Mouse (Mus musculus): ENCODE results near the gene Blvra. TPM values are rescaled to one million over a fixed set of nuclear protein-coding genes. Genes with fewer than 3 reads are reported as not detected.
"Not testable (repeated sequence)": the region's sequence is repeated elsewhere in the genome, so short reads cannot be mapped to it uniquely, and the experiment has no call there.

Blvra gene
- 18.1 and 18.9 TPM in 2 replicates for polyA plus RNA-seq (2016; fragmentation: Nextera tagmentation; extraction: Ambion mirVana)

DNA sequence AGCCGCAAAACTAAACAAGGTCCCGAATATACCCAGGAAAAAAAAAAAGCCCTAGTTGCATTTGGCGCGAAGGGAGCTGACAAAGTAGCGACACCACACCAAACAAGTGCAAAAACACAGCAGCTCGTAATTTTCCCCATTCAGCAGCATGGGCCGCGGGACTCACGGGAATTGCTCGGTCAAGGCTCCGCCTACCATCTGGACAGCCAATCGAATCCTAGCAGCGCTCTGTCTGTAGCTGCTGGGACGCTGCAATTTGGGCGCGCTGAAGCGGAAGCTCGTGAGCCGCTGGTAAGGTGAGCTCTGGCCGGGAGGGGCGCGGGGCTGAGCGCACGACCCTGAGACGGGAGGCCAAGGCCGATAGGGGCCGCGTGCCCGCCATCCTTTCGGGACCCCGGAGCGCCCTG lies at the start of gene Blvra:
TSS of gene Blvra (plus strand) at position 231 of the 407 bp plus-strand sequence.
- peak within 1 kb of the TSS; percentile 65 for H3K9ac ChIP-seq
- WGBS, result under 1% methylated on average over 32 of the region's 32 CpGs
- H3K9me3 ChIP-seq, result no peaks in the 10 kb centered on the region
- H3K27me3 ChIP-seq, result no peaks in the 10 kb centered on the region
- peak within 1 kb of the TSS; percentile 64 for H3K4me3 ChIP-seq (replicated peaks)
- peaks cover 13% of the 10 kb centered on the region for H3K4me1 ChIP-seq
- peak within 1 kb of the TSS; percentile 70 for H3K4me2 ChIP-seq
- peak within 1 kb of the TSS; percentile 50; the same call in 1 of the 2 replicates for H3K27ac ChIP-seq
- ATAC-seq (ENCODE audit: low FRiP score), result peak; percentile 99
- H3K36me3 ChIP-seq (replicated peaks), result peaks cover 7% of the 10 kb centered on the region; the same call in 1 of the 2 replicates

DNA sequence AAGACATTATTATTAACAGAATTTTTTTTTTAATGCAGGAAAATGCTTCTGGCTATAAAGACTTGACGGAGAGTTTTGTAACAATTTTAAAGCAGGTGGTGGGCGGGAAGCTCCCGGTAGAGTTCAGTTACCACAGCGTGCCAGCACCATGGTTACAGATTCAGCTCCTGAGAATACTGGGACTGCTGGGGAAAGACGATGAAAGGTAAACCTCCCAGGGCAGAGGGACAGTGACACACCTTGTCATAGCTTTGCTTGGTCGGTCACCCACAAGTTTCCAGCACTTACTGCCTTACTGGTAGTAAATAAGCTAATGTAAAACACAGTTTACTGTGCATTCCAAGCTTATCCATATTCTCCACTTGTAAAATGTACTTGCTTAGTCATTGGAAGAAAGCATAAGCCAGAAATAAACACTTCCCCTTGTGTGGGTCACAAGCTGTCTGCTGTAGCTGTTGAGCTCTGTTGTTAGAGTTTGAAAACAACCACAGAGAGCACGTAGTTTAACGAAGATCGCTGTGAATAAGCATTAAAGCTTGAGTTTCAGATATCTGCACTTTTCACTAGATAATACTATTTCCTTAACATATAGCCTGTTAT lies 35.4 kb upstream of the Blvra start:
- H3K4me1 ChIP-seq, result no peaks in the 10 kb centered on the region
- ATAC-seq (ENCODE audit: low FRiP score), result no peak
- H3K9ac ChIP-seq, result no peak overlapping the region
- 95% methylated on average over 9 of the region's 9 CpGs for WGBS
- H3K9me3 ChIP-seq, result no peaks in the 10 kb centered on the region
- H3K36me3 ChIP-seq (replicated peaks), result peaks cover 51% of the 10 kb centered on the region
- H3K27me3 ChIP-seq, result no peaks in the 10 kb centered on the region
- no peak overlapping the region for H3K4me2 ChIP-seq
- H3K4me3 ChIP-seq (replicated peaks), result no peak overlapping the region
- H3K27ac ChIP-seq, result no peak overlapping the region

DNA sequence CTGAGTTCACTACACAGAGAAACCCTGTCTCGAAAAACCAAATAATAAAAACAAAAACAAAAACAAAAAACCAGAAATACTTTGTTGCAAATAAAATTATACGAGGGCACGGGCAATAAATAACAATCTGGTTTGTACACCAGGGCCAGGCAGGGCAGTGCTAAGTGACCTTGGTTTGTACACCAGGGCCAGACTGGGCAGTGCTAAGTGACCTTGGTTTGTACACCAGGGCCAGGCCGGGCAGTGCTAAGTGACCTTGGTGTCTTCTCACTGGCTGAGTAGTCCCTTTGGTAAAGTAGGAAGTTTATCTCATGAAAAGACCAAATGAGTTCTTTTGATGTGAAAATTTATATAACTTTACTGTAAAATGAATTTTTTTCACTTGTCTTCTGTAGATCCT lies 33.2 kb upstream of the Blvra start:
- Histone ChIP-seq H3K4me1 (no peaks in the 10 kb centered on the region), H3K9ac (no peak overlapping the region), H3K27ac (no peak overlapping the region), H3K4me3 (replicated peaks) (no peak overlapping the region), H3K36me3 (replicated peaks) (peaks cover 41% of the 10 kb centered on the region), H3K4me2 (no peak overlapping the region), H3K27me3 (no peaks in the 10 kb centered on the region), H3K9me3 (no peaks in the 10 kb centered on the region)
- 92% methylated on average over 4 of the region's 4 CpGs for WGBS
- no peak for ATAC-seq (ENCODE audit: low FRiP score)

DNA sequence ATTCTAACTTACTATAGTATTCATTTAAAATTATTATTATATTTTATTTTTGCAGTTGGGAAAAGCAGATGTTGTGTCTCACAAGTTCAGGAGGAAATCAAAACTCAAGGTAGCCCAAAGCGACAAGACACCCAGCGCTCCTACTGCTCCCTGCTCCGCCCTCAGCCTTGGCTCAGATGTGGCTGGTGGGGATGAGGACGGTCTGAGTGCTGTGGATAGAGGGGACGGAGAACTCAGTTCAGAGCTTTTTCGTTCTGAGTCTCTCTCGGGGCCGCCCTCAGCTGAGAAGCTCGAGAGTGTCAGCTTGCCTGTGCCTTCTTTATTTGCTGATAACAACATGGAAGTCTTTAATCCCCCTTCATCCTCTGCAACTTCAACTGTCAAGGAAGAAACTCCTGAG lies 9.0 kb upstream of the Blvra start:
- no peak overlapping the region for H3K27ac ChIP-seq
- peaks cover 41% of the 10 kb centered on the region for H3K36me3 ChIP-seq (replicated peaks)
- H3K9me3 ChIP-seq, result no peaks in the 10 kb centered on the region
- no peaks in the 10 kb centered on the region for H3K27me3 ChIP-seq
- ATAC-seq (ENCODE audit: low FRiP score), result no peak
- no peak overlapping the region for H3K4me3 ChIP-seq (replicated peaks)
- no peak overlapping the region for H3K9ac ChIP-seq
- WGBS, result 93% methylated on average over 9 of the region's 9 CpGs
- no peaks in the 10 kb centered on the region for H3K4me1 ChIP-seq
- no peak overlapping the region for H3K4me2 ChIP-seq

DNA sequence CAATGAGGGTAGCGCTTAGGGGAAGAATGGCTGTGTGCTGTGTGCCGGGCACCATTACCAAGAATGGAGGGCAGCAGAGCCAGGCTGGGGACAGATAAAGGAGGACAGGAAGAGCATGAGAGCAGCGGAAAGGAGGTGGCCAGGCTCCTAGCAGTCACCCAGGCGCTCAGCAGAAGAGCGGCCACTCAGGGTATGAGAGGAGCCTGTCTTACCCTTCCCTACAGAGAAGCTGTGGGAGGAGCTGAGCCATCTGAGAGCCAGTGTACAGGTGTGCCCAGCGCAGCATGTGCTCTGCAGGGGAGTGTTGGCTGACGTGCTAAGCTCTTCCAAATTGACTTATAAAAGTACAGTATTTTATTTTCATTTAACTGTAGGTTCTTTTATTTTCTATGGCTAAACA lies 1.7 kb upstream of the Blvra start:
- Histone ChIP-seq H3K4me1 (peaks cover 13% of the 10 kb centered on the region), H3K9ac (no peak overlapping the region), H3K4me3 (replicated peaks) (no peak overlapping the region), H3K4me2 (no peak overlapping the region), H3K27me3 (no peaks in the 10 kb centered on the region), H3K9me3 (no peaks in the 10 kb centered on the region), H3K36me3 (replicated peaks) (peaks cover 7% of the 10 kb centered on the region; the same call in 1 of the 2 replicates), H3K27ac (no peak overlapping the region)
- 77% methylated on average over 7 of the region's 7 CpGs for WGBS
- no peak for ATAC-seq (ENCODE audit: low FRiP score)

DNA sequence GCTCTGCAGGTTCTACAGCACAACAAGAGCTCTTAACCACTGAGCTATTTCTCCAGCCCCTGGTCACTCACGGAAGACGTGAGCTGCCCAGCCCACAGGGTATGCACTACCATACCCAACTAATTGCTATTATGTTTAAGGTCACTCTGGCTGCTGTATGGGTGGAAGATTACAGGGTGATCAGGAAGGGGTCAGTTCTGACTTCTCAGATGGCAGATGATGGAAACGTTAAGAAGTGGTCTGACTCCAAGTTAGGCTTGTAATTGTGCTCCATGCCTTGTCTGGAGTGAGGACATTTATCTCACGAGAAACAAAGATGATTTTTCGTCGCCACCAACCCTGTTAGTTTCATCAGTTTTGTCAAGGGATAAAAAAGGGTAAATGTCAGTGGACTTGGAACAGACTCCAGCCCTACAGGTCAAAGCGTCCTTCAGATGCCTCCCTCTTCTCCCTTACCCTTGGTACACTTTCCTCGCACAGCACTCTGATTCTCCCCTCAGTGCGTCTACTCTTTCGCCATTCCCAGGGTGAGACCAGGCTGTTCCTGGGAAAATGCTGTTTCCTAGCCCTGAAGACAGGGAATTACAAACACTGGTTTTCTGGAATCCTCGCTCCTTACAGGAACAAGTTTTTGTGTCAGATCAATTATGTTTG lies 557 bp upstream of the Blvra start:
- 17% methylated on average over 11 of the region's 11 CpGs for WGBS
- H3K9me3 ChIP-seq, result no peaks in the 10 kb centered on the region
- no peak for ATAC-seq (ENCODE audit: low FRiP score)

DNA sequence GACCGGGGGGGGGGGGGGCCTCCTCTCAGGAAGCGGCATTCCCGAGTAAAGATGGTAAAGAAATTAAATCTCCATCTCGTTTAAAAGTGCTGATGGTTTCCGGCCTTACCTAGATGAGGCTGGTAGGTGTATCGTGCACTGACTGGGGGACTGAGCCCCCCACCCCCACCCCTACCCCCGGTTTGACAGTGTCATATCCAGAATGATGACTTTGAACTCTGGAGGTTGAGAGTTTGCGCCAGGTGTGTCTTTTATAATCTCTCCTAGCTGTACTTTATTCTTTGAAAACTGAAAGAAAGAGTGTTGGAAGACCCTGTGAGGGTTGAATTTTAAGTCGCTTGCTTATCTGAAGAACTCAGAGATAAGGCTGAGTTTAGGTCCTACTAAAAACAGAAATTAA lies 414 bp downstream of the Blvra start:
- H3K4me2 ChIP-seq, result peak overlapping the region; percentile 70
- no peaks in the 10 kb centered on the region for H3K9me3 ChIP-seq
- peak; percentile 68 for ATAC-seq (ENCODE audit: low FRiP score)
- H3K9ac ChIP-seq, result peak overlapping the region; percentile 65
- no peaks in the 10 kb centered on the region for H3K27me3 ChIP-seq
- 14% methylated on average over 8 of the region's 9 CpGs for WGBS
- peak overlapping the region; percentile 64 for H3K4me3 ChIP-seq (replicated peaks)
- H3K4me1 ChIP-seq, result peaks cover 13% of the 10 kb centered on the region
- H3K36me3 ChIP-seq (replicated peaks), result peaks cover 7% of the 10 kb centered on the region; the same call in 1 of the 2 replicates
- 0 out of 2 replicates have a peak overlapping the region, but pooled peaks have one; percentile 50 for H3K27ac ChIP-seq

More for the DNA sequence above, 557 bp upstream of the Blvra start:
- peak overlapping the region; percentile 65; the same call in 1 of the 2 replicates for H3K9ac ChIP-seq
- peaks cover 7% of the 10 kb centered on the region; the same call in 1 of the 2 replicates for H3K36me3 ChIP-seq (replicated peaks)
- peak overlapping the region; percentile 70 for H3K4me2 ChIP-seq
- H3K27ac ChIP-seq, result peak overlapping the region; percentile 50; the same call in 1 of the 2 replicates
- peak overlapping the region; percentile 64 for H3K4me3 ChIP-seq (replicated peaks)
- peaks cover 13% of the 10 kb centered on the region for H3K4me1 ChIP-seq
- no peaks in the 10 kb centered on the region for H3K27me3 ChIP-seq

DNA sequence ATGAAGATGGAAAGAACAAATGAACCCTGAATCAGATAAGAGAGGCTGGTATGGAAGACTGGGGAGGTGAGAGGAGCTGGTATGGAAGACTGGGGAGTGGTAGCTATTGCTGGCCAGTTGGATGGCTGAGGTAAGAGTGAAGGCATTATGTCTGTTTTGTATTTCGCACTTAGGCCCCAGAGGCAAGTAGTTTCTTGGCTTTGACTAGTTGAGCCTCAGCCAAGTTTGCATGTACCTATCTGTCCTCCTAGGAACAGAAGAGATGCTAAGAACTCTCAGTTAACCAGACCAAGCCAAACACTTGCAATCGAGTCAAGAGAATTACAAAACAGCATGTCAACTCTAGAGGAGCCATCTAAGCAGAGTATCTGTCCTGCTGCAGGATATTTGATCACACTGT lies 3.7 kb downstream of the Blvra start:
- Histone ChIP-seq H3K4me1 (peaks cover 13% of the 10 kb centered on the region), H3K9ac (no peak overlapping the region), H3K36me3 (replicated peaks) (no peaks in the 10 kb centered on the region), H3K9me3 (no peaks in the 10 kb centered on the region), H3K4me3 (replicated peaks) (no peak overlapping the region), H3K27me3 (no peaks in the 10 kb centered on the region), H3K4me2 (no peak overlapping the region), H3K27ac (no peak overlapping the region)
- 94% methylated on average over 2 of the region's 2 CpGs for WGBS
- no peak for ATAC-seq (ENCODE audit: low FRiP score)

DNA sequence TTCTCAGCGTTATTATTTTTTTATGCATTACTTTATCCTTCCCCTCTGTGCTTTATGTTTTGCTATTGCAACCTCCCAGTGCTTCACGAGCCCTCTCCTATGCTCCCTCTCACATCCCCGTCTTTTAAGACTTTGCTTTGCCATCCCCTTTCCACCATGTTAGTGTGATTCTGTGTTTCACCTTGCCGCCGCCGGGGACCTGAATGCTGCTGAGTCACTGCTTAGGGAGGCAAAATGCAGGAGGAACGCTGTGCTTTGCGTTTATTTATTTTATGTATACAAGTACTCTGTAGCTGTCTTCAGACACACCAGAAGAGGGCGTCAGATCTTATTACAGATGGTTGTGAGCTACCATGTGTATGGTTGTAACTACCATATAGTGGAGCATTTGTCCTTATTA lies 7.1 kb downstream of the Blvra start:
- WGBS, result 75% methylated on average over 9 of the region's 9 CpGs
- no peak for ATAC-seq (ENCODE audit: low FRiP score)
- Histone ChIP-seq H3K4me3 (replicated peaks) (no peak overlapping the region), H3K4me2 (no peak overlapping the region), H3K9ac (no peak overlapping the region), H3K9me3 (no peaks in the 10 kb centered on the region), H3K36me3 (replicated peaks) (no peaks in the 10 kb centered on the region), H3K27ac (no peak overlapping the region), H3K4me1 (no peaks in the 10 kb centered on the region), H3K27me3 (no peaks in the 10 kb centered on the region)

DNA sequence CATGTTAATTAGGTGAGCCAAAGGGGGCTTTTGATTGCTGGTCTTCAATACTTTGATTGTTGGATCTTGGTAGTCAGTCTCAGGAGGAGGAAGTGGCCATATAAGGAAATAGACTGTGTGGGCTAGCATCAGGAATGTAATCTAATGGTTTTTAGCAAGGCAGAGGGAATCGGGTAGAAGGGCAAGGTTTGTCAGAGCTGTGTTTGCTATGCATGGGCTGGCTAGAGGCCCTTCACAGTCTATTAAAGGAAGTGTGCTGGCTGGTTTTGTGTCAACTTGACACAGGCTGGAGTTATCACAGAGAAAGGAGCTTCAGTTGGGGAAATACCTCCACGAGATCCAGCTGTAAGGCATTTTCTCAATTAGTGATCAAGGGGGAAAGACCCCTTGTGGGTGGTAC lies 8.6 kb downstream of the Blvra start:
- not testable (repeated sequence) for H3K4me1 ChIP-seq; H3K36me3 ChIP-seq (replicated peaks); H3K9me3 ChIP-seq; H3K27ac ChIP-seq; H3K4me2 ChIP-seq; H3K27me3 ChIP-seq; ATAC-seq (ENCODE audit: low FRiP score); H3K4me3 ChIP-seq (replicated peaks); H3K9ac ChIP-seq
- WGBS, result 74% methylated on average over 2 of the region's 2 CpGs

DNA sequence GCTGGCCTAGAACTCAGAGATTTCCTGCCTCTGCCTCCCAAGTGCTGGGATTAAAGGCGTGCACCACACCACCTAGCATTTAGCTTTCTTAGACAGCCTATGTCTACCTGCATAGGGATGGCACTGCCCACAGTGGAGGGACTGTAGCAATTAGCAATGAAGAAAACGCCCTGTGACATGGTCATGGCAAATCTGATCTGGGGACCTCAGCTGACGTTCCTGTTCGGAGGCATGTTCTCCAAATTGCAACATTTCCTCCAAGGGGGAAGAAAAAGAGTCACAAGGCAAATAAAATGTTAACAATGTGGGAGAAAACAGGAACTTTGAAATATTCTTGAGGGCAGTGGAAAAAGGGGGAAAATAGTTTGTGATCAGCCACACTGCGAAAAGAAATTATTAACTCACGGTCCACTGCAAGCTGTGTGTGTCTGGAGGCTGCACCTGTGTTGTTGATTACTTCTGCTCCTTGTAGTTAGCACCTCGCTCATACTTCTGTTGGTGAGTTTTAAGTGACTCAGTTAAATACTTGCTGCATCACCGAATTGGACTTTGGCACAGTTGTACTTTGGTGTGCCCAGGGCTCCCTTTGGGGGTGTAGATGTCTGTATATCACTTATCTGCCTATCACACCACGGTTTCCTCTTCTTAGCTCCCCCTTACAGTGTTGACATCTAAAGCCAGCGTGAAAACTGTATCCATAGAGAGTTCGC lies 9.6 kb downstream of the Blvra start:
- ATAC-seq (ENCODE audit: low FRiP score), result no peak
- H3K27me3 ChIP-seq, result no peaks in the 10 kb centered on the region
- no peak overlapping the region for H3K27ac ChIP-seq
- H3K4me3 ChIP-seq (replicated peaks), result no peak overlapping the region
- 92% methylated on average over 11 of the region's 11 CpGs for WGBS
- H3K9ac ChIP-seq, result no peak overlapping the region
- no peaks in the 10 kb centered on the region for H3K4me1 ChIP-seq
- H3K36me3 ChIP-seq (replicated peaks), result no peaks in the 10 kb centered on the region
- H3K4me2 ChIP-seq, result no peak overlapping the region
- no peaks in the 10 kb centered on the region for H3K9me3 ChIP-seq

DNA sequence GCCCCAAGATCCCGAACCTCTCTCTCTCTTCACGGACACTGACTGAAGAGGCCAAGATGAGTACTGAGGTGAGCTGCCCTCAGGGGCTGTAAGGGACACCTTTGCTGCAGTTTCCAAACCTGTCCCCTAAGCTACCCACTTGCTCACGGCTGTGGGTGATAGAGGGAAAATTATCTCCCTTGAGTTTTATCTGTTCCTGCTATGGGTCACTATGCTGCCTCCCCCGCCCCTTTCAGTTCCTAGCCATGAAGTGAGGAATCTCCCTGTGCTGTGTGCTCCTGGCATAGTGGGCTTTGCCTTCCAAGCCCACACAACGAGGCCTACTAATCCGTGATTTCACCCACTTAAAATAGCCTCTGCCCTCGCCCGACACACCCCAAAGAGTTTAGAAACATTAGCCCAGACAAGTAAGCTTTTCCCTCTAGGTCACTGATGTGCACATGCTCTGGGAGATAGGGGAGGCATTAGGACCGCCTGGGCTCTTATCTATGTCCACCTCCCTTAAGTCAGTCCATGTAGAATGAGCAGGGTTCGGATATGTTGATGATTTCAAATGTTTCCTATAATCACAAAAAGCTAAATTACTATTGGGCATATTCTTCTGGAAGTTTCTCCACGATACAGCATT lies 10.2 kb downstream of the Blvra start:
- ATAC-seq (ENCODE audit: low FRiP score), result no peak
- no peak overlapping the region for H3K4me3 ChIP-seq (replicated peaks)

More for the DNA sequence above, 10.2 kb downstream of the Blvra start:
- Histone ChIP-seq H3K9ac (no peak overlapping the region), H3K36me3 (replicated peaks) (no peaks in the 10 kb centered on the region), H3K9me3 (no peaks in the 10 kb centered on the region), H3K4me2 (no peak overlapping the region), H3K27ac (no peak overlapping the region), H3K27me3 (no peaks in the 10 kb centered on the region), H3K4me1 (no peaks in the 10 kb centered on the region)
- 89% methylated on average over 11 of the region's 11 CpGs for WGBS

Measured in forebrain, embryonic 12.5 days (tissue).